Mouse (Mus musculus): ENCODE measurements around the gene Ptprt.
A peak's percentile ranks its signal among the peaks of the same experiment; 100 is the strongest.
"Not testable (repeated sequence)": the region's sequence is repeated elsewhere in the genome, so short reads cannot be mapped to it uniquely, and the experiment has no call there.

The Ptprt gene

DNA sequence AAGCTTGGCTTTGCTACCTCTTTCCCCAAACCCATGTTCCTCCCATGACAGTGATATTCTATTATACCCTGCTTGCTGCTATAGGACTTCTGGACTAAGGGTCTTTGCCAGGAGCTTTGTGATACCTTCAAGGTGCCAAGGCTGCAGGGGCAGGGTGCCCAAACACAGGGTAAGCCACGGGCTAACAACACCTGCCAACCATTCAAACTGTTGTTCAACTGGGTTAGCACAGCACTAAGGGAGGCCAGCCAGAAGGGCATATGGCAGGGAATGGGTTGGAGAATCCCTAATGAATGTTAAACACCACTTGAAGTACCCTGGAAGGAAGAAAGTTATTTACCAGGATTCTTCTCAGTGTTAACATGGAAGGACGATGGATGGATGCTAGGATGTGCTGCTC is 1108.9 kb downstream of the Ptprt start:
- DNase-seq (ENCODE audit: low read depth, low spot score): peak; percentile 69

- DNase-seq (ENCODE audit: low read depth, low spot score): no peak
These were observed 1111.4 kb downstream of the Ptprt start for GRCm38 (mm10) chr2:161549577-161549976.

DNA sequence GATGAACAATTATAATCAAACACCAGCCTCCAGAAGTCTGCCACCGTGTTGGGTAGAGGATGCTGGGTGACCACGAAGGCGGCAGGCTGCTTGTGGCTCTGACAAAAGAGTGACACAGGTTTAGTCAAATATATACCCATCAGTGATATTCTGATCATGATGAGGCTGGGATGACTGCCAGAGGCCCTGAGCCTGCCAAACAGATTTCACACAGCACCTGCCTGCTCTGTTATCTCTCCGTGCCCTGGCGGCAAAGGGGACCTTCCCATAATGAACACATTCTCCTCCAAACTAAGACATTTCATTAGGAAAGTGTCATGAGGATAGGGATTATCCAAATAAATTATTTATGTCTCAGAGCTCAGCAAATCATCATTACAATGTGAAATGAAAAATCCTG is 1113.6 kb downstream of the Ptprt start:
- DNase-seq (ENCODE audit: low read depth, low spot score): peak; percentile 53

DNA sequence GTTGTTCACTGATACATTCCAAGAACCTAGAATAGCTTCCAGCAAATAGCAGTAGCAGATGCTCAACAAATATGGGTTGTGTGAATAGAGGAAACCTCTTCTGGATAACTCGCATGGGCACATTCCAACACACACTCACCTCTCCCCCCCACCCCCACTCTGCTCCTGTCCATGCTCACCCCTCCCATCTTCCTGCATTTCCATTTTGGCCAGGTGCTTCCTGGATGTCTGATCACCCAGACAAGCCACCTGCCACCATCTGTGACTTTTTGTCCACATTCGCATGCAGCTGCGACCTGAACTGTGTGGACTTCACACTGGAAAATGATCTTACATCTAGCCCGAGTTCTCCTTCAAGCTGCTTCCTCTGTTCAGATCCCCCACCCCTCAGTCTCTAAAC is 1115.5 kb downstream of the Ptprt start:
- DNase-seq (ENCODE audit: low read depth, low spot score): peak; percentile 66

DNA sequence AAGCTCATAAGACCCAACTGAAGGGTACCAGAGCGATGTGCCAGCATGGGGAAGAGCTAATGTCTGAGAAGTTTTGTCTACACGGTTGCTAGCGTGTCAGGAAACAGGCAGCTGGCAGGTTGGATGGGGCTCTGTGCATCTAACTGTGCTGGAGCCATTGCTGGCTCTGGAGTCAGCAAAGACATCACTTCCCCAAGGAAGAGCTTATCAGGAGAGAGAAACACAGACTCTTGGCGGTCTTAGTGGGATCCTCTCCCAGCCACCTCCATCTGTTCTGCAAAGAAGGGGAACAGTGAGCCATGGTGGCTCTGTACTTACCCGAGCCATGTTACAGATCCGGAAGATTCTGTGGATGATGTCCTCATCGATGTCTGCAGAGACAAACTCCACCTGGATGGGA is 1126.8 kb downstream of the Ptprt start:
- peak; percentile 24 for DNase-seq (ENCODE audit: low read depth, low spot score)

DNA sequence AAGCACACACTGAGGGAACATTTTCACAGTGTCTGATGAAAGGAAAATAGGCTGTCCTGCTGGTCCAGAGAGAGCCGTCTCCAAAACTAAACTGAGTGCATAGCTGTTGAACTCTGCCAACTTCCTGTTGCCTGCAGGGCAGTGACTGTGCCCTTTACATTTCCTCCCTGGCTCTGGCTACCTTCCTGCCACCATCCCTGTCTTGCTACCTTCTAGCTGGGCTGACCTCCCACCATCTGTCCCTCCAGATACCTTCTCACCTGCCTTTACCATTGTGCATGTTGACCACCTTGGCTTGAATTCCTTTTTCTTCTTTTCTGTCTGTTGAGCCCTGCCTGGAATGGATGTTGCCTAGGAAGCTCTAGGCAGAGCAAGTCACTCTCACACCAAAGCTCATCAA is 1133.8 kb downstream of the Ptprt start:
- peak; percentile 86 for DNase-seq (ENCODE audit: low read depth, low spot score)

DNA sequence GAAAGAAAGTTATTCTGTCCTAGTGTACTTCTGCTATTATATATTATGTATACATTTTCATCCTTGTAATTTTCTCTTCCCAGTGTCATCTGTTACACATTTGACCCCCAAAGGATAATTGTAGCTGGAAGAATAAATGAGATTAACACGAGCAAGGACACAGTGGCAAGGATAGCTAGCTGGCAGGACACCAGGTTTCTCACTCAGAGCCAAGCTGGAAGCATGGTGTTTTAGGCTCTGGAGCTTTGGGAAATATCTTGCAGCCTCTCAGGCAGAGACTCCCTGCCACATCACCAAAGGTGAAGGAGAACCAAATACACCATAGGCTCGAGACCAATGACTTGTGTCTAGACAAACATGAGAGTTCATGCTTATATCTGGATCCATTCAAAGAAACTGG is 1141.3 kb downstream of the Ptprt start:
- DNase-seq (ENCODE audit: low read depth, low spot score): no peak

- peak; percentile 81 for DNase-seq (ENCODE audit: low read depth, low spot score)
These were observed 1144.0 kb downstream of the Ptprt start for GRCm38 (mm10) chr2:161516921-161517320.

DNA sequence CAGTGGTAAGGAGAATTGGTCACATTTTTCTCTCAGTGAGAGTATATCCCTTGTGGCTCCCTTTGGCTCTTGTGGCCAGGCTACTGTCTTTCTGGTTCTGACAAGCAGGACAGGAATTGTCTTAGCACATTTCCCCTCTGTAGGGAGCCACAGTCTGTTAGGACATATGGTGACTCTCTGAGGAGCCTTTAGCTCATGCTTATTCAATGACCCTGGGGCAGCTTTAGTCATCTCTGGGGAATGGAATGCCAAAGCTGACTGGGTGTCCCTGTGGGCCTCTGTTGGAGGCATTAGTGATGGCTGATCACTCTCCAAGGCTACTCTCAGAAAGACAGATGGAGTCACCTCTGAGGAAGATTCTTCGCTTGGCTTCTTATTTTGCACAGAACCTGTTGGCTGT is 1147.7 kb downstream of the Ptprt start:
- DNase-seq (ENCODE audit: low read depth, low spot score): peak; percentile 96

DNA sequence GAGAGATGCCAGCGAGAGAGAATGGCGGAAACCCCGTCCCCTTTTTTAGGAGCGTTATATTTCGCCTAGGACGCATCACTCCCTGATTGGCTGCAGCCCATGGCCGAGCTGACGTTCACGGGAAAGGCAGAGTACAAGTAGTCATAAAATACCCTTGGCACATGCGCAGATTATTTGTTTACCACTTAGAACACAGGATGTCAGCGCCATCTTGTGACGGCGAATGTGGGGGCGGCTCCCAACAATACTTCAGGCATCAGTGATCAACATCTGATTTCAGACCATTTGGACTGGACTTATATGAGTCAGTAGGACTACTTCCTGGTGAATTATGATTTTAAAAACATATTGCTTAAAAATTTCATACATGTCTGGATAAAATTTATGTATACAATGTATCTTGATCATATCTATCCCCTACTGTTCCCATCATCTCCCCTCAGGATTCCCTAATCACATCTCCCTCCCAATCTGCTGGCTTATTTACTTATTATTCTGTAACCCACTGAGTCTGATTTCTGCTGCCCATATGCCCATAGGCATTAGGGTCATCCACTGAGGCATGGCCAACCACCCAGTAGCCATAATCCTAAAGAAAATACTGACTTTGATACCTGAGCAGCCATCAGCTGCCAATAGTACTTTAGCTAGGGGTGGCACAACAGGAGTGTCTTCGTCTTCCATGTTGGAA is 1148.9 kb downstream of the Ptprt start:
- DNase-seq (ENCODE audit: low read depth, low spot score): not testable (repeated sequence)

DNA sequence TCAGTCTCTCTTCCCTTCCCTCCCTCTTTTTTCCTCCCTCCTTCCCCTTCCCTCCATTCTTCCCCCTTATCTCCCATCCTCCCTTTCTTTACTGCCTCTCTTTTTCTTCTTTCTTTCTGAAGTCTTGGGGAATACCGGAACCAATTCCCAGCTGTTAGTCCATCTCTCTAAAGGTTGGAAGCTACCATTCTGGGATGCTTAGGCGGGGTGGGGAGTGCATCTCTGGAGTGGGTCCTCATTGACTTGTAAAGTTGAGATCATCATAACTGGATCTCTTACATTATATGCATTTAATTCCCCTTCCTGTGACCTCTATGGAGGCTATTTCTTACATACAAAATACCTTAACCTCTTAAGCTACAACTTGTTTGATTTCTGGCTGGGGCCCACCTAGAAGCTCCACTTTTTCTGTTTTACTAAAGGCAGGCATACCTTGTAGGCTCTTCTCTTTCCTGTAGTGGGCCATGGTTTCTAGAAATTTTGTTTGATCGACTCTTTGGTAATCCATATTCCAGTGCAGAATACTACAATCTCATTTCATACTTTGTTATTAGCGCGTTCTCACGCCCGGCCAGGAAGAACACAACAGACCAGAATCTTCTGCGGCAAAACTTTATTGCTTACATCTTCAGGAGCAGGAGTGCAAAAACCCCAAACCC is 1149.7 kb downstream of the Ptprt start:
- no peak for DNase-seq (ENCODE audit: low read depth, low spot score)

DNA sequence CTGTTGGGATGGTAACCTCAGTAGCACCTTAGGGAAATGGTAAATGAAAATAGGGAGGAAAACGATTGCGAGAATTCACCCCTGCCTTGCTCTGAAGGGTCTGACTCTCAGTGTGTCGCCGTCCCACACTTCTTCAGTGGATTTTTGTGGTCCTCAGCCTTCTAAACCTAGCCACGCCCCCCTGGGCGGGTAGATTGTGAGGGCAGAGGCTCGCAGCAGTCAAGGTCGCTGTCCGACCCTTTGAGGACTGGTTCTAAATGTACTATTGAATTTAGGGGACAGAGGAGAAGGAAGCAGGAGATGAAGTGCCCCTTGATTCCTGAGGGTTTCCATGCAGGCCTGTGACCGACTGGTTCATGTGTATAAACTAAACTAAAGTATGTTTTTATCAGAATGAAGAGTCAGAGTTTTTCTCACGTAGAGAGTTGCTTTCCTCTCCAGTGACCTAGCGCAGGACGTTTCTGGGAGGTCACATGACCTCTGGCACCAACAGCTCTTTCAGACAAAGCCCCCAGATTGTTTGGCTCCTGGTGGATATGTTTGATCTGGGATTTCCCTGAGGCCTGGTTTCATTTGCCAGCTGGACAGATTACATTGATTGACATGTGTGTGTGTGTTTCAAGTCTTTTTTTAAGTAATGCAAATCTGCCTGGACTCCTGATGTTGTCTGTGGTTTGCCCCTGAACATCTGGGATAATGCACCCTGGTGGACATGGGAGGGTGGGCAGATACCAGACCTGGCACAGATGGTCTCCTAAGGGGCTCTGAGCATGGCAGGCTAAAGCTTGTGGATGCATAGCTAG is 1161.6 kb downstream of the Ptprt start:
- DNase-seq (ENCODE audit: low read depth, low spot score): no peak

DNA sequence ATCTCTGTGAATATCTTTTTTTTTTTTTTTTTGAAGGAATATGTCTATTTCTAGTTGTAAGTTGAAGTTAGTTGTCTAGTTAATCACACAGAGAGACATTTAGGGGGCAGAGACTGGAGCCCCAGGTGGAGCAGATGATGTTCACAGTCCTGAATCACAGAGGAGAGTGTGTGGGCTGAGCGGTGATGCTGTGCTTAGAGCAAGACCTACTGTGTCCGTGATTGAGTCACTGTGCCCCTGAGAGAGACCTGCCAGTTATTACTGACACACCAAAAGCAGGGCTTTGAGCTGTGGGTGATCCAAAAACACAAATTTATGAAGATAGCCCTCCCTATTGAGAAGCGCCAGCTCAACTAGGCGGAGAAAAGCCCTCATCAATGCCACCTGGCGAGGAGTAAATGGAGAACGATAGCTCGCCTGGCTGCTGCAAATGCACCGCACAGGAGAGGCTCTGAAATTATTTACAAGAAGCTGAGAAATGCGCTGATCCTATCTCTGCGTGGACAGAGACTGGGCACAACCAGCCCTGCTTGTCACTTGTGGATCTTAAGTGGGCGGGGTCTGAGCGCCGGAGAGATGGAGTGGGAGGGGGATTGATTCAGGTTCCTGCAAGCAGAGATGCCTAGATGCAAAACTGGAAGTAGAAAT is 1162.4 kb downstream of the Ptprt start:
- DNase-seq (ENCODE audit: low read depth, low spot score): peak; percentile 43

DNA sequence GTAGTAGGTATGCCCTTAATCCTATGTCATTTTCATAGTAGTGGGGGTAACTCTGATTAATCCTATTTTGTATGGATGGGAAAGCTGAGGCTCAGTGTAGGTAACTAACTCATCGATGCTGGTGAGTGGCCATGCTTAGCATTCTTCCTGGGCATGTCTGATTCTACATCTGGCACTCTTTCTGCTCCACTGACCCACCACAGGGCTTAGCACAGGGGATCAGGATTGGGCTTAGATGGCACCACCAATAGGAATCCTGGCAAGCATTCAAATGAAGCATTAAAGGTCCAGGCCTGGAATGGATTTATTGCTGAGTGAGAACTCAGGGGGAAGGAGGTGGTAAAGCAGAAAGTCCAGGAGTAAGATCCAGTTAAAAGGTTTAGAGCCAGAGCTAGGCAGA is 1179.2 kb downstream of the Ptprt start:
- DNase-seq (ENCODE audit: low read depth, low spot score): no peak

DNA sequence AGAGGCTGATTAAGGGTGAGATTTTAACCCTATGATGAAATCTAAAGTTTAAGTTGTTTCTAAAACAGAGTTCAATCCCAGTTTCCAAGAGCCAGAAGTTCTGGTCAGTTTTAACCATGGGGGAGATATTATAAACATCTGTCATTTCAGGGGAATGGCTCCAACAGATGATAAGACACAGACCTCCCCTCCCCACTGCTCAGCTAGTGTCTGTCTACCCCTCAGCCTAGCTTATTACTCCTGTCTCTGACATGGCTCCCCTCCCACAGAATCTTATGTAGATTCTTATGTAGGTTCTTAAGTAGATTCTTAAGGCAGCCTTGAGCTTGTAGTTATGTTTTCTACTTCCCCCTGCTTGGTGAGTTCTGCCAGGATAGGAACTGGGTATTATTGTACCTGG is 1180.5 kb downstream of the Ptprt start:
- no peak for DNase-seq (ENCODE audit: low read depth, low spot score)

All from brain, adult 2 months (tissue).